Mouse (Mus musculus) liver, embryonic 14.5 days (tissue): Measurements from ENCODE around the gene Fam32a. TPM values are rescaled to one million over a fixed set of nuclear protein-coding genes. Genes with fewer than 3 reads are reported as not detected.
A peak's percentile ranks its signal among the peaks of the same experiment; 100 is the strongest.

Experiments used
- ATAC-seq: fragments of 200-750 bp; cut with Nextera tagmentation; 2 replicates; pipeline ENCODE4 v1.8.0; 2017; ENCODE audit warnings: moderate number of reproducible peaks, mild to moderate bottlenecking, moderate library complexity; ENCODE audit not compliant: insufficient read depth
- DNase-seq, 3 experiments: peaks; one replicate each; pipeline ENCODE4 v3.0.0-alpha.2; 2012 to 2013; ENCODE audit warnings: low read depth in 3 of 3, low spot score in 3 of 3
- H3K27ac ChIP-seq: fragments of 300-500 bp; sonication (generic); 2 replicates; pipeline ENCODE4 v1.5.1; 2014; ENCODE audit warnings: moderate library complexity, mild to moderate bottlenecking, control low read depth, inconsistent platforms
- H3K27me3 ChIP-seq: fragments of 300-500 bp; sonication (generic); 2 replicates; pipeline ENCODE4 v1.6.1; 2014; ENCODE audit warnings: mild to moderate bottlenecking, low read length, moderate library complexity; ENCODE audit not compliant: control insufficient read depth, insufficient read depth
- H3K36me3 ChIP-seq: fragments of 300-500 bp; sonication (generic); replicated peaks from 2 replicates; pipeline ENCODE4 v1.6.1; 2014; ENCODE audit warnings: low read depth; ENCODE audit not compliant: control insufficient read depth, insufficient read depth
- H3K4me1 ChIP-seq, 2 experiments: fragments of 200-500 bp in 1 of 2; fragments of 300-500 bp in 1 of 2; sonication (generic) in 1 of 2; replicated peaks; 2 replicates each; pipeline ENCODE4 v1.6.1; 2012 to 2014; ENCODE audit warnings: antibody characterized with exemption in 1 of 2, inconsistent platforms in 1 of 2, low read length in 1 of 2; ENCODE audit not compliant: control insufficient read depth in 2 of 2, insufficient read depth in 2 of 2
- H3K4me2 ChIP-seq: fragments of 300-500 bp; sonication (generic); 2 replicates; pipeline ENCODE4 v1.6.1; 2014; ENCODE audit warnings: low read depth, mild to moderate bottlenecking, control low read depth, moderate library complexity
- H3K4me3 ChIP-seq, 2 experiments: fragments of 200-500 bp in 1 of 2; fragments of 300-500 bp in 1 of 2; sonication (generic) in 1 of 2; 2 replicates each; pipeline ENCODE4 v1.5.1; 2012 to 2014; ENCODE audit warnings: low read depth in 2 of 2, low read length in 2 of 2, mild to moderate bottlenecking in 2 of 2, control low read depth in 1 of 2, inconsistent platforms in 1 of 2, moderate library complexity in 1 of 2; ENCODE audit not compliant: insufficient read depth in 1 of 2
- H3K9ac ChIP-seq: fragments of 300-500 bp; sonication (generic); replicated peaks from 2 replicates; pipeline ENCODE4 v1.6.1; 2014; ENCODE audit warnings: mild to moderate bottlenecking, control low read depth, moderate library complexity
- H3K9me3 ChIP-seq: fragments of 300-500 bp; sonication (generic); 2 replicates; pipeline ENCODE4 v1.6.1; 2016; ENCODE audit warnings: low read length, mixed read lengths; ENCODE audit not compliant: control insufficient read depth
- CTCF ChIP-seq: IDR thresholded peaks from 2 replicates; pipeline ENCODE4 v1.5.1; 2016; ENCODE audit warnings: antibody characterized with exemption, low read depth, control low read depth
- EP300 ChIP-seq: IDR thresholded peaks from 2 replicates; pipeline ENCODE4 v1.6.1; 2016; ENCODE audit warnings: antibody characterized with exemption, low read depth
- WGBS: fragments of 180-500 bp; shearing (Covaris S2); extraction: QIAGEN DNeasy Blood & Tissue Kit; methylation state at CpG from one replicate; pipeline ENCODE4 v1.1.7; 2014; ENCODE audit not compliant: insufficient replicate concordance; 5-methylcytosine and 5-hydroxymethylcytosine counted together
- polyA plus RNA-seq, 2 experiments: library from polyadenylated mRNA; depleted of rRNA in 1 of 2; stranded (reverse) in 1 of 2; unstranded in 1 of 2; fragments of >200 nt; fragmentation: Nextera tagmentation in 1 of 2; extraction: Ambion mirVana in 1 of 2; gene quantifications; 2 replicates each; pipeline versions ENCODE4 v1.2.1 to v1.2.3; 2012 to 2014

The Fam32a gene
- polyA plus RNA-seq, 2 experiments, result 28.2 to 34.3 TPM

DNA sequence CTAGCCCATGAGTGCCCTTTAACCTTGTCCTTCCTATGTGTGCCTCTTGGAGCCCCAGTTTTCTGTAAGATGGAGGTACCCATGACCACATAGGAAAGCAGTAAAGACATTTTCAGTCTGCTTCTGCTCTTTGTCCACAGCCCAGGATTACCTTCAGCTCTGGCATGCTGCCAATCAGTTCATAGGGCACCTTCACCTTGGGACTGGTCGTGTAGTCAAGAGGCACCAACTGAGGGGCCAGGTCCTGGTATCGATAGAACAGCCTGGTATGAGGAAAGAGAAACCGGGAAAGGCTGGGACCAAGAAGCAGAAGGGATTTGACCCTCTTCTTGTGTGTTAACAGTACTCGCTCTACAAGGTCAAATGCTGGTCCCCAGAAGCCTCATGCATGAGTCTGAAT, 9.3 kb upstream of the Fam32a start:
- DNase-seq (no peak), ATAC-seq (no peak)
- WGBS, result 60% methylated on average over 4 of the region's 4 CpGs
- Histone ChIP-seq H3K9me3 (no peaks in the 10 kb centered on the region), H3K4me1 (no peaks in the 10 kb centered on the region), H3K27ac (no peak overlapping the region), H3K9ac (no peak overlapping the region), H3K27me3 (no peaks in the 10 kb centered on the region), H3K4me2 (no peak overlapping the region), H3K4me3 (no peak overlapping the region), H3K36me3 (no peaks in the 10 kb centered on the region)
- TF ChIP-seq EP300 (no peak), CTCF (no peak)

DNA sequence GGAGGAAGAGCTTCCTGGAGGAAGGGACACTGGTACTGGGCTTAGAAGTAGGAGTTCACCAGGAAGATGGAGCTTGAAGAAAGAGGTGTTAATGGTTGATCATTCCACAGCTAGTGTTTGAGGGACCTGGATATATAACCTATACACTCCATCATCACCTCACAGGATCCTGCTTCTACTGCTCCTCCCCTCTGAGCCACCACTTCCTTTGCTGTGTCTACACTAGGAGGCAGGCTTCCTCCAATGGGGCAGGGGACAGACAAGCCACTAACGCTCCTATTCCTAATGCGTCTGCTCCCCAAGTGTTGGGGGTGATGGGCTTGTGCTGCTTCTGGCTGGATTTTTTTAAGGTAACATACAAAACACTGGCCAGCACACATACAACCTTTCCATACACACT, 8.8 kb upstream of the Fam32a start:
- Histone ChIP-seq H3K27me3 (no peaks in the 10 kb centered on the region), H3K9ac (no peak overlapping the region), H3K36me3 (no peaks in the 10 kb centered on the region), H3K4me2 (no peak overlapping the region), H3K9me3 (no peaks in the 10 kb centered on the region), H3K4me1 (no peaks in the 10 kb centered on the region), H3K4me3 (no peak overlapping the region), H3K27ac (no peak overlapping the region)
- no peak for ATAC-seq
- no peak for DNase-seq
- 26% methylated on average over 2 of the region's 2 CpGs for WGBS
- 0 out of 2 replicates have a peak, but pooled peaks have one; percentile 25 for TF ChIP-seq CTCF
- no peak for TF ChIP-seq EP300

DNA sequence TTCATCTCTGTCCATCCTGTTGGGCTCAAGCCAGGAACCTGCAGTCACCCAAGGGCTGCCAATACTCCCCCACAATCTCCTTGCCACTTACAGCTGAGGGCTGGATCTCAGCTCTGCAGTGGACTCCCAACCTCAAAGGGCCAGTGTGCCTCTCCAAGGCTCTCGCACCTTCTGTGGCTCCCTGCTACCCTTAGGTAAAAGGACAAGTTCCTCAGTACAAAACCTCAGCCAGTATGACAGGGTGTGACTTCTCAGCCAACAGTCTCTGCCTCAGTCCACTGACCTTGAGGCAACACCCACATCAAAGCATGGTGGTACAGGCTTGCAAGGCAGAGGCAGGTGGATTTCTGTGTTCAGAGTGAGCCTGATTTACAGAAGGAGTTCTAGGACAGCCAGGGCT, 7.7 kb upstream of the Fam32a start:
- no peaks in the 10 kb centered on the region for H3K9me3 ChIP-seq
- DNase-seq (no peak), ATAC-seq (no peak)
- WGBS, result 70% methylated on average over 1 of the region's 1 CpGs
- H3K36me3 ChIP-seq, result no peaks in the 10 kb centered on the region
- H3K4me3 ChIP-seq, result no peak overlapping the region
- TF ChIP-seq EP300, result no peak
- no peak for TF ChIP-seq CTCF
- no peak overlapping the region for H3K27ac ChIP-seq
- H3K4me1 ChIP-seq, result peaks cover 0 to 1% of the 10 kb centered on the region in 2 experiments; a peak in 2 of 4 replicates
- H3K9ac ChIP-seq, result no peak overlapping the region
- no peak overlapping the region for H3K4me2 ChIP-seq
- no peaks in the 10 kb centered on the region for H3K27me3 ChIP-seq

DNA sequence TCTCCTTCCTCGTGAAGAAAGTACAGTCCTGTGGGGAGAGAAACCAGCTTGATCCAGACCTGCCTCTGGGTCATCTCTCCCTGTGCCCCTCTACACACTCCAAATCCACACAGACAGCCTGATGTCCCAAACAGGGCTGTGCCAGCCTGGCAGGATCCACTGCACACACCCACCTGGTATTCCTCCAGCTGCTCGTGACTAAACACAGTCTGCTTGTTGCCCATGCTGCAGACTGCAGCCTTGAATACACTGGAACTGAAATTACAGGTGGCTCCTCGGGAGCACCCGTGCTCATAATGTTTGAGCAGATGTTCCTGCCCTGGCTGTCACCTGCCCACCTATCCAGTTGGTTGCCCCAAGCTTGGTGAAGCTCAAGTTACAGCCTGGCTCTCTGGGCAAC, 6.8 kb upstream of the Fam32a start, which contains the start of gene Cib3:
Gene Cib3, minus strand, starts transcription at position 87 of the 400 bp plus-strand sequence.
- no peak within 1 kb of the TSS for H3K4me3 ChIP-seq
- 40% methylated on average over 4 of the region's 4 CpGs for WGBS
- H3K36me3 ChIP-seq, result no peaks in the 10 kb centered on the region
- no peak within 1 kb of the TSS for H3K9ac ChIP-seq
- no peak within 1 kb of the TSS for H3K4me2 ChIP-seq
- H3K27me3 ChIP-seq, result no peaks in the 10 kb centered on the region
- TF ChIP-seq CTCF (no peak), EP300 (no peak)
- no peak within 1 kb of the TSS for H3K27ac ChIP-seq
- peaks cover 0 to 2% of the 10 kb centered on the region in 2 experiments; a peak in 2 of 4 replicates for H3K4me1 ChIP-seq
- DNase-seq (no peak), ATAC-seq (no peak)
- H3K9me3 ChIP-seq, result no peaks in the 10 kb centered on the region

DNA sequence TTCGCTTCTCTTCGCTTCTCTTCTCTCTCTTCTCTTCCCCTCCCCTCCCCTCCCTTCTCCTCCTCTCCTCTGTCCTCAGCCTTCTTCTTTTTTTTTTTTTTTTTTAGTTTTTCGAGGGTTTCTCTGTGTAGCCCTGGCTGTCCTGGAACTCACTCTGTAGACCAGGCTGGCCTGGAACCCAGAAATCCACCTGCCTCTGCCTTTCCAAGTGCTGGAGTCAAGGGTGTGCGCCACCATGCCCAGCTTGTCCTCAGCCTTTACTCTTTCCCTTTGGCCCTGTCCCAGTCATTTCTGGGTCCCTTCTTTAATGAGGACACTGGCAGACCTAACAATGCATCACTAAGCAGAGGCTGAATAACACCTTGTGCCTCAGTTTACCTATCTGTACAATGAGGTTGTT, 6.0 kb upstream of the Fam32a start, which contains the start of gene Gm11034:
Gene Gm11034, minus strand, starts transcription at position 101 of the 400 bp plus-strand sequence.
- H3K9ac ChIP-seq, result no peak within 1 kb of the TSS
- H3K4me1 ChIP-seq, result peaks cover 0 to 2% of the 10 kb centered on the region in 2 experiments; a peak in 2 of 4 replicates
- no peak within 1 kb of the TSS for H3K4me3 ChIP-seq
- DNase-seq (no peak), ATAC-seq (no peak)
- H3K9me3 ChIP-seq, result no peaks in the 10 kb centered on the region
- 63% methylated on average over 4 of the region's 4 CpGs for WGBS
- no peak within 1 kb of the TSS for H3K27ac ChIP-seq
- H3K36me3 ChIP-seq, result no peaks in the 10 kb centered on the region
- H3K27me3 ChIP-seq, result no peaks in the 10 kb centered on the region
- TF ChIP-seq EP300 (no peak), CTCF (no peak)
- no peak within 1 kb of the TSS for H3K4me2 ChIP-seq
